Mouse (Mus musculus) layer of hippocampus, adult 11-12 months (tissue): Measurements from ENCODE around the gene Akap11.
A peak's percentile ranks its signal among the peaks of the same experiment; 100 is the strongest.
"Not testable (repeated sequence)": the region's sequence is repeated elsewhere in the genome, so short reads cannot be mapped to it uniquely, and the experiment has no call there.

Source experiments
- DNase-seq: peaks from one replicate; pipeline ENCODE4 v3.0.0; 2022; ENCODE audit warnings: low spot score

The Akap11 gene

GRCm38 (mm10) chr14:78536281-78537165, at the start of gene Akap11:
TSS of gene Akap11 (minus strand) at chr14:78536808.
- DNase-seq, result peak; percentile 97

GRCm38 (mm10) chr14:78584222-78584621, 47.6 kb upstream of the Akap11 start:
- peak; percentile 21 for DNase-seq

- DNase-seq, result no peak
Observed at GRCm38 (mm10) chr14:78583168-78583567, 46.6 kb upstream of the Akap11 start.

- no peak for DNase-seq
Observed at GRCm38 (mm10) chr14:78575899-78576298, 39.3 kb upstream of the Akap11 start.

GRCm38 (mm10) chr14:78568410-78568809, 31.8 kb upstream of the Akap11 start:
- no peak for DNase-seq

GRCm38 (mm10) chr14:78566431-78566830, 29.8 kb upstream of the Akap11 start:
- no peak for DNase-seq

GRCm38 (mm10) chr14:78564292-78564691, 27.7 kb upstream of the Akap11 start:
- no peak for DNase-seq

- no peak for DNase-seq
Observed at GRCm38 (mm10) chr14:78563211-78563610, 26.6 kb upstream of the Akap11 start.

GRCm38 (mm10) chr14:78562121-78562520, 25.5 kb upstream of the Akap11 start:
- DNase-seq, result no peak

- no peak for DNase-seq
Observed at GRCm38 (mm10) chr14:78559042-78559441, 22.4 kb upstream of the Akap11 start.

GRCm38 (mm10) chr14:78554830-78555229, 18.2 kb upstream of the Akap11 start:
- DNase-seq, result not testable (repeated sequence)

GRCm38 (mm10) chr14:78553661-78554060, 17.1 kb upstream of the Akap11 start:
- no peak for DNase-seq

GRCm38 (mm10) chr14:78548807-78549206, 12.2 kb upstream of the Akap11 start:
- no peak for DNase-seq

- DNase-seq, result no peak
Observed at GRCm38 (mm10) chr14:78541319-78541718, 4.7 kb upstream of the Akap11 start.

- DNase-seq, result no peak
Observed at GRCm38 (mm10) chr14:78539821-78540220, 3.2 kb upstream of the Akap11 start.

- no peak for DNase-seq
Observed at GRCm38 (mm10) chr14:78538572-78539320, 2.1 kb upstream of the Akap11 start.

- DNase-seq, result peak; percentile 56
Observed at GRCm38 (mm10) chr14:78537551-78537950, 943 bp upstream of the Akap11 start.

GRCm38 (mm10) chr14:78535366-78535765, 1.2 kb downstream of the Akap11 start:
- no peak for DNase-seq

GRCm38 (mm10) chr14:78534651-78535050, 2.0 kb downstream of the Akap11 start:
- no peak for DNase-seq

- no peak for DNase-seq
Observed at GRCm38 (mm10) chr14:78533701-78534100, 2.9 kb downstream of the Akap11 start.

GRCm38 (mm10) chr14:78532345-78532744, 4.3 kb downstream of the Akap11 start:
- DNase-seq, result no peak

- no peak for DNase-seq
Observed at GRCm38 (mm10) chr14:78530256-78530655, 6.4 kb downstream of the Akap11 start.
